Mouse (Mus musculus): ENCODE results near the gene Bmi1. TPM values are rescaled to one million over a fixed set of nuclear protein-coding genes. Genes with fewer than 3 reads are reported as not detected.

The Bmi1 gene
- total RNA-seq, 1 experiment, result 13.6 TPM

GRCm38 (mm10) chr2:18677631-18678471, 1.0 kb downstream of the Bmi1 start:
- TF ChIP-seq ZNF384 (IDR thresholded peaks at IDR 0.05; ENCODE audit: low read depth, low read length) (no peak), ZC3H11A (IDR thresholded peaks at IDR 0.05; ENCODE audit: borderline replicate concordance, low read depth, low read length) (no peak), CHD2 (IDR thresholded peaks at IDR 0.05; ENCODE audit: low read depth, low read length) (no peak), HCFC1 (IDR thresholded peaks at IDR 0.05; ENCODE audit: borderline replicate concordance, insufficient read depth, low read length) (no peak), MAFK (IDR thresholded peaks at IDR 0.05; ENCODE audit: insufficient read depth, low read depth, low read length) (no peak)
- in situ Hi-C loops (cut with MboI; ENCODE audit: low sequenced_read_pairs in 2 of 2, unreplicated experiment in 2 of 2), result loop anchor here in 1 of 2 experiments (5.0 kb wide), 1 partner anchor 641 kb away; the partner anchor contains the start of gene A930004D18Rik

GRCm38 (mm10) chr2:18679701-18680100, 2.9 kb downstream of the Bmi1 start:
- Histone ChIP-seq H3K36me3 (ENCODE audit: control insufficient read depth, insufficient read depth, low read length, poor library complexity, severe bottlenecking) (no peaks in the 10 kb centered on the region), H3K27ac (ENCODE audit: insufficient read depth, low read depth, low read length, poor library complexity, severe bottlenecking) (no peak overlapping the region), H3K9me3 (ENCODE audit: control insufficient read depth, insufficient read depth, low read depth, low read length) (no peaks in the 10 kb centered on the region), H3K4me3 (ENCODE audit: insufficient read depth in 1 of 2, low read depth in 1 of 2, low read length in 2 of 2, poor library complexity in 1 of 2, severe bottlenecking in 1 of 2) (no peak overlapping the region), H3K9ac (ENCODE audit: insufficient read depth, low read depth, low read length, poor library complexity, severe bottlenecking) (no peak overlapping the region), H3K4me1 (ENCODE audit: control insufficient read depth in 2 of 2, insufficient read depth in 2 of 2, low read length in 2 of 2, poor library complexity in 1 of 2) (no peaks in the 10 kb centered on the region)
- no peak for DNase-seq (ENCODE audit: low read depth, low spot score)
- in situ Hi-C loops (cut with MboI; ENCODE audit: low sequenced_read_pairs in 2 of 2, unreplicated experiment in 2 of 2), result loop anchor here in 1 of 2 experiments (5.0 kb wide), 1 partner anchor 642 kb away; the partner anchor contains the start of gene A930004D18Rik
- no peak for TF ChIP-seq CHD2 (IDR thresholded peaks at IDR 0.05; ENCODE audit: low read depth, low read length)
- TF ChIP-seq ZC3H11A (IDR thresholded peaks at IDR 0.05; ENCODE audit: borderline replicate concordance, low read depth, low read length), result no peak
- TF ChIP-seq HCFC1 (IDR thresholded peaks at IDR 0.05; ENCODE audit: borderline replicate concordance, insufficient read depth, low read length), result no peak
- TF ChIP-seq MAFK (IDR thresholded peaks at IDR 0.05; ENCODE audit: insufficient read depth, low read depth, low read length), result no peak
- TF ChIP-seq ZNF384 (IDR thresholded peaks at IDR 0.05; ENCODE audit: low read depth, low read length), result no peak

More at GRCm38 (mm10) chr2:18677631-18678471, 1.0 kb downstream of the Bmi1 start:
- Histone ChIP-seq H3K9me3 (ENCODE audit: control insufficient read depth, insufficient read depth, low read depth, low read length) (no peaks in the 10 kb centered on the region), H3K36me3 (ENCODE audit: control insufficient read depth, insufficient read depth, low read length, poor library complexity, severe bottlenecking) (no peaks in the 10 kb centered on the region), H3K27ac (ENCODE audit: insufficient read depth, low read depth, low read length, poor library complexity, severe bottlenecking) (no peak overlapping the region), H3K9ac (ENCODE audit: insufficient read depth, low read depth, low read length, poor library complexity, severe bottlenecking) (peak overlapping the region; percentile 74), H3K4me3 (ENCODE audit: insufficient read depth in 1 of 2, low read depth in 1 of 2, low read length in 2 of 2, poor library complexity in 1 of 2, severe bottlenecking in 1 of 2) (peak overlapping the region; percentile 68 to 98), H3K4me1 (ENCODE audit: control insufficient read depth in 2 of 2, insufficient read depth in 2 of 2, low read length in 2 of 2, poor library complexity in 1 of 2) (no peaks in the 10 kb centered on the region)
- DNase-seq (ENCODE audit: low read depth, low spot score), result no peak

- Histone ChIP-seq H3K27ac (ENCODE audit: insufficient read depth, low read depth, low read length, poor library complexity, severe bottlenecking) (no peak overlapping the region), H3K36me3 (ENCODE audit: control insufficient read depth, insufficient read depth, low read length, poor library complexity, severe bottlenecking) (no peaks in the 10 kb centered on the region), H3K4me3 (ENCODE audit: insufficient read depth in 1 of 2, low read depth in 1 of 2, low read length in 2 of 2, poor library complexity in 1 of 2, severe bottlenecking in 1 of 2) (no peak overlapping the region), H3K9me3 (ENCODE audit: control insufficient read depth, insufficient read depth, low read depth, low read length) (no peaks in the 10 kb centered on the region), H3K9ac (ENCODE audit: insufficient read depth, low read depth, low read length, poor library complexity, severe bottlenecking) (no peak overlapping the region), H3K4me1 (ENCODE audit: control insufficient read depth in 2 of 2, insufficient read depth in 2 of 2, low read length in 2 of 2, poor library complexity in 1 of 2) (no peaks in the 10 kb centered on the region)
- in situ Hi-C loops (cut with MboI; ENCODE audit: low sequenced_read_pairs in 2 of 2, unreplicated experiment in 2 of 2), result no loop called here
- TF ChIP-seq ZC3H11A (IDR thresholded peaks at IDR 0.05; ENCODE audit: borderline replicate concordance, low read depth, low read length) (no peak), HCFC1 (IDR thresholded peaks at IDR 0.05; ENCODE audit: borderline replicate concordance, insufficient read depth, low read length) (no peak)
- DNase-seq (ENCODE audit: low read depth, low spot score), result no peak
These were observed 3.7 kb downstream of the Bmi1 start for GRCm38 (mm10) chr2:18680501-18680900.

GRCm38 (mm10) chr2:18680961-18681360, 4.1 kb downstream of the Bmi1 start:
- TF ChIP-seq ZC3H11A (IDR thresholded peaks at IDR 0.05; ENCODE audit: borderline replicate concordance, low read depth, low read length) (no peak), MAFK (IDR thresholded peaks at IDR 0.05; ENCODE audit: insufficient read depth, low read depth, low read length) (no peak), HCFC1 (IDR thresholded peaks at IDR 0.05; ENCODE audit: borderline replicate concordance, insufficient read depth, low read length) (no peak), CHD2 (IDR thresholded peaks at IDR 0.05; ENCODE audit: low read depth, low read length) (no peak), ZNF384 (IDR thresholded peaks at IDR 0.05; ENCODE audit: low read depth, low read length) (no peak)
- Histone ChIP-seq H3K36me3 (ENCODE audit: control insufficient read depth, insufficient read depth, low read length, poor library complexity, severe bottlenecking) (no peaks in the 10 kb centered on the region), H3K27ac (ENCODE audit: insufficient read depth, low read depth, low read length, poor library complexity, severe bottlenecking) (no peak overlapping the region), H3K4me1 (ENCODE audit: control insufficient read depth in 2 of 2, insufficient read depth in 2 of 2, low read length in 2 of 2, poor library complexity in 1 of 2) (no peaks in the 10 kb centered on the region), H3K9me3 (ENCODE audit: control insufficient read depth, insufficient read depth, low read depth, low read length) (no peaks in the 10 kb centered on the region), H3K9ac (ENCODE audit: insufficient read depth, low read depth, low read length, poor library complexity, severe bottlenecking) (no peak overlapping the region), H3K4me3 (ENCODE audit: insufficient read depth in 1 of 2, low read depth in 1 of 2, low read length in 2 of 2, poor library complexity in 1 of 2, severe bottlenecking in 1 of 2) (peak overlapping the region; percentile 22 to 49; a peak in 3 of 4 replicates)
- in situ Hi-C loops (cut with MboI; ENCODE audit: low sequenced_read_pairs in 2 of 2, unreplicated experiment in 2 of 2), result no loop called here
- no peak for DNase-seq (ENCODE audit: low read depth, low spot score)

Data from ES-E14 (cell line).